Mouse (Mus musculus): ENCODE results near the gene Nmrk1. TPM values are rescaled to one million over a fixed set of nuclear protein-coding genes. Genes with fewer than 3 reads are reported as not detected.
A peak's percentile ranks its signal among the peaks of the same experiment; 100 is the strongest.

The Nmrk1 gene
- total RNA-seq, 2 experiments from 2014 or later = 4.8 TPM

DNA sequence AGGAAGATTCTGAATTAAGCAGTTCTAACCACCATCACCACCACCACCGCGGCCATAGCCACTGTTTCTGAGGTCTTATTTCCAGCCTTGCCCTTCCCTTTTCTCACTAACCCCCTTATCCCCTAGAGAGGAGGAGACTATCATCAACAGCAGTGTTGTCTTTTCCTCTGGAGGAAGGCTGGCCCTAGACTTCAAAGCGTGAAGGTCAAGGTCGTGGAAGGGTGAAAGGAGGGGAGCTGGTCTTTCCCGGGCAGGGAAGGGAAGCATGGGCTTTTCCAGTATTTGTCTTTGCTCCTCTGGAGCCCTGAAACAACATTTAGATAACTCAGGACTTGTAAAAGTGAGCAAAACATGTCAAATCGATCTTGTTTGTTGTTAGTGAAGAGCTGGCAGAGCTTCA is 22.8 kb upstream of the Nmrk1 start:
- intact Hi-C loops (cut with DNase I) = no loop called here
- DNase-seq (ENCODE audit: low spot score in 2 of 2) = no peak

DNA sequence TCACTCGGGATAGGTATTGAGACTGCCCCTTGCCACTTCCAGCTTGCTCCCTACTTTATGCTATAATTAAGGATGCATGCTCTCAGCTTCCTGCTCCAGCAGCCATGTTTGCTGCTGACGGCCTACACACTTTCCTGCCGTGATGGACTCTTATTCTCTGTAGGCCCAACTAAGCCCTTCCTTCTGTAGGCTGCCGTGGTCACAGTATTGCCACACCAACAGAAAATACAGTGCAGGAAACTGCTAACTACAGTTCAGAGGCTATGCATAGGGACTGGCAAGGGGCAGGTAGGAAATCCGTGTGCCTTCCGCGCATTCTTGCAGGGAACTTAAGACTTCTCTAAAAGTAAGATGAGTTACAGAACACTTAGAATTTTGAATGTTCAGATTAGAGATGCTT is 17.4 kb upstream of the Nmrk1 start:
- intact Hi-C loops (cut with DNase I) = no loop called here
- no peak for DNase-seq (ENCODE audit: low spot score in 2 of 2)

DNA sequence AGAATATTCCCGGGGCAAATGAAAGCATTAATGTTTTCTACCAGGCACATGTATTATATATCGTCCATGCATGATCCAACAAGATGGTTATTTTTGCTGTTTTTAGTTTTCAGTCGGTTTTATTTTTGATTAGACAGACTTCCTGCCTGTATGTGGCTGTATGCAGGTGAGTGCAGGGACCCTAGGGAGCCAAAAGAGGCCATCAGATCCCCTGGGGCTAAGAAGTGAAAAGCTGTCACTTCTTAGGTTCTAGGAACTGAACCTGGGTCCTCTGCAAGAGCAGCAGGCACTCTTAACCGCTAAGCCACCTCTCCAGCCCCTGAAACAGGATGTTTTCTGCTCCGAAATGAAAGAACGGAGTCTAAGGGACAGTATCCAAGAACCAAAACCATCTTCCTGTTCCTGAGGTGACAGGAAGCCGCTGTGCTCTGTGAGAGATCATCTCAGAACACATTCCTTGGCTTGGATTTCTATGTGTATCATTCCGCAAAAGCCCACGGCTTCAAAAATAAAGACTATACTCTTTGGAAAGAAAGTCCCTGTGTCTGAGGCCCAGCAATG is 16.0 kb upstream of the Nmrk1 start:
- DNase-seq (ENCODE audit: low spot score in 2 of 2) = no peak
- intact Hi-C loops (cut with DNase I) = no loop called here

DNA sequence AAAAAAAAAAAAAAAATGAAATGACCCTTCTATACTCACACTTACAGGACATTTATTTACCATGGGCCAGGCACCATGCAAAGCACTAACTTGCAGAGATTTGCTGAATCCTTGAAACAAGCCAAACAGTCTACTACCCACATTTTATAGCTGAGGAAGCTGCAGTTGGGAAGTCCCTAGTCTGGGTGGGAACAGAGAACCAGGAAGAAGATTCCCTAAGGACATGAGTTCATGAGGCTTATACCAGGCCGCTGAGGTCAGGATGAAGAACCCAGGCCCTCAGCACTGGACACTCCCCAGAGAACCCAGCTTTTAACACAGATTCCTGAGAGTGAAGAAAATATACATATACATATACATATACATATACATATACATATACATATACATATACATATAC is 14.2 kb upstream of the Nmrk1 start:
- intact Hi-C loops (cut with DNase I) = no loop called here
- DNase-seq (ENCODE audit: low spot score in 2 of 2) = no peak

DNA sequence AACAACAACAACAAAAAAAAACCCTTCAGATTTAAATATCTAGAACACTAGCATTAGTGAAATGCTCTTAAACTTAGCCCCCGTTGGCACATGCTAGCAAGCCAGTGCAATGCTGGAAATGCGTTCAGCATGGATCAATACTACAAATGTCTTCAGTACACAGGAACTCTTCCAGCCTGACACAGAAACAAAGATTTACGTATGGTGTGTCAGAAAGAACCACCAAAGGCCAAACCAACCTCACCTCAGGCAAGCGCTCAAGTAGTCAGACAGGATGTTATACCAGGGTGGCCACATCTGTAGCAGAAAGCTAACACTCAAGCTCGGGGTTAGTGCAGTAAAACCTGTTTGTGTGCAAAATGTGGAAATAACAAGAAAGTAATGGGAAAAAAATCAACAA is 12.7 kb upstream of the Nmrk1 start:
- no peak for DNase-seq (ENCODE audit: low spot score in 2 of 2)

DNA sequence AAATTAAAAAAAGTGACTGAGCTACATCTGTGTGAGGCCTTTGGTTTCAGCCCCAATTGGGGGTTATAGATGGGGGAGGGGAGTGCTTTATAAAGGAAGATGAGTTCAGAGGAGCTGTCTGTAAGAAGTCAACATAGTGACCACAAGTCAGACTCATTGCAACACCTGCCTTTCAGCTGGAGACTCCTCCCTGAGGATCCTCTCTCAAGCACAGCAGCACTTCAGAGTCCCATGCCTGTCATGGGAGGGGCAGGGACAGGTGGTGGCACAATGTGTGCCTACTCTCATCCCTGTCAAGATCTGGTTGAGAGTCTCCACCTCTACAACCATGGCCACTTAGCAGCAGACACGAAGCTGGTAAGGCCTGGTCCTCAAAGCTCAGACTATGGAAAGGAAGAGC is 12.1 kb upstream of the Nmrk1 start:
- intact Hi-C loops (cut with DNase I) = no loop called here
- no peak for DNase-seq (ENCODE audit: low spot score in 2 of 2)

More for the DNA sequence above, 12.7 kb upstream of the Nmrk1 start:
- intact Hi-C loops (cut with DNase I) = no loop called here

DNA sequence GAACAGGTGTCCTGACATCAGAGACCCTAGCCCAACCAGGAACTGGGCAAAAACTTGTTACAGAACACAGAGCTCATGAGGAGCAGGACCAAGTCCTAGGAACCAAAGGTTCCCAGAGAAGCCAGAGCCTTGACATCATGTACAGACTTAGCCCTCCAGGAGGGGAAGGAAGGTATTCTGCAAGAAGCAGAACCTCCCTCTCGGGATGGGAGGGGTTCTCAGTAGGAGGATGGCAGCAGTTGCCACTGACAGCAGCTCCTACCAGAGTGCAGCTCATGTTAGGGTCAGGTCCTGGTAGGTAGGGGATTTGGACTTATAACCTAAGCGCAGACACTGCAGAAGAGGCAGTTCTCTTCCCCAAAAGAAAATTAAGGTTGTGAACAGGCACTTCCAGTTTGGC is 7.9 kb upstream of the Nmrk1 start:
- intact Hi-C loops (cut with DNase I) = no loop called here
- no peak for DNase-seq (ENCODE audit: low spot score in 2 of 2)

DNA sequence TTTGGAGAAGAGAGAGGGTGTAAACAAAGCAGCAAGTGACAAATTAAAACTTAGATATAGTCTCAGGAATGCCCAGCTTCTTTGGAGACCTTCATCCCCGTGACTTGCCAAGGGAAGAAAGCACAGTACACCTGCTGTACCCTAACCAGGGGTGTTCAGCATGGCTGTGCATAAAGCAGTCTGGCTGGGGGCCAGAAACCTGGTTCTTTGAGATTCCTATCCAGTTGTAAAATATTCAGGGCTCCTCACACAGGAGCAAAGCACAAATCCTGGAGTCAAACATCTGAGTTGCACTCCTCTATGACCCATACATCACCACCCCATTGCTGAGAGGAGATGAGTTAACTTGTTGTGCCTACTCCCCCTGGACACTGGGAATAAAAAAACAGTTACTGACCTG is 2.2 kb upstream of the Nmrk1 start:
- no peak for DNase-seq (ENCODE audit: low spot score in 2 of 2)
- intact Hi-C loops (cut with DNase I) = no loop called here

DNA sequence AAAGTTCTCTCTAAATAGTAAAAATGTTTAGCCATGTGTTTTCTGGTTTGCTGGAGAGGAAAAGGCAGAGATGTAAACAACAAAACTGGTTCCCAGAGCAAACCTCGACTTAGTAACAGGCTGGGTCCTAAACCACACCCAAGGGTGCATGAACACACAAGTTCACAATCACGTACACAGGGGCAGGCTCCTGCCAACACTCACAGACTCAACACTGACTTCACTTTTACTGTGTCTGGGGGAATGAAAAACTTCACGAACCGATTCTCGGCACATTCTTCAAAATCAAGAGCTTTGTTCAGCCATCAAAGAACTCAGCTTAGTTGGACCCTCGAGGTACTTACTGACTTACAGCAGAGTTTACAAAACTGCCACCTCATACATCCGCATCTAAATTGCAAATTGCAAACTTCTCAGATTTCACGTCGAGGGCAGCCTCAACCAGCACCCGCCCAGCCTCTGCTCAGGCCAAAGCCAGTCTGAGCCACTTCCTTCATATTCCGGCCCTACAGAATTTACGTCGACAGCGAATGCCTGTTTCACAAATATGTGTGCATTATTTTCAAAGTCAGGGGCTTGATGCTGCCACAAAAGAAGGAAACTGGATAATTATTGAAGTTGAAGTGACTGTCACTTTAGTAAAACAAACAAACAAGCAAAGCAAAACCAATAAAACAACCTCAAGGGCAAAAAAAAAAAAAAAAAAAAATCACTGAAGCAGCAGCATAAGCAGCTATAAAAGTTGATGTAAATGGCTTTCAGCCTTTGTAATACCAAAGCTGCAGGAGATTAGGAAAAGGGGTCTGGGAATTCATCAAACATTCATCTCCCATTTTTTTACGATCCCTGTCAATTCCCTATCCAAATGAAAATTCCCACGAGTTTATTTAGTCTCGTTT is 1.3 kb upstream of the Nmrk1 start:
- intact Hi-C loops (cut with DNase I) = loop anchor here (2.0 to 10.0 kb wide), 2 partner anchors 40 to 84 kb away; partner anchors contain the start of genes Carnmt1 and D030056L22Rik

DNA sequence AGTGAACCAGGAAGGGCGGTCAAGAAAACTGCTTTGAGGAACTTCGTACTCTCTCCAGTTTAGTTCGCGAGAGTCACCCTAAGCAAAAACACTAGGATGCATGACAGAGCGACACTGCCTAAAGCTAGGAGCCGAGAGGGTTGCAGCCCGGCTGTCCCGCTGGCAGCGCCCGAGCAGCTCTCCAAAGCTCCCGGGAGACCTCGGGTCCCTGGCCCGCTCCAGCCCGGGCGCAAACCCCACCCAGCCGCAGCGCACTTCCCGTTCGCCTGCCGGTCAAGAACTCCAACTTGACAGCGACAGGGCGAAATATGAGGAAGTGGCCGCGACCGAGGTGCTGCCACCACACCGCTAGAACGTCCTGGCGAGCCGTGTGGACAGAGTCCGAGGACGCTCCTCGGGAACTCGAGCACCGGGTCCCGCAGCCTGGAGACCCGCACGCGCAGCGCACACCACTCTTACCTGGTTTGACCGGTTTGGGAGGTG is 548 bp upstream of the Nmrk1 start:
- intact Hi-C loops (cut with DNase I) = loop anchor here (2.0 to 10.0 kb wide), 2 partner anchors 40 to 84 kb away; partner anchors contain the start of genes Carnmt1 and D030056L22Rik
- DNase-seq (ENCODE audit: low spot score in 2 of 2) = peak; percentile 34 to 48

More for the DNA sequence above, 1.3 kb upstream of the Nmrk1 start:
- no peak for DNase-seq (ENCODE audit: low spot score in 2 of 2)

DNA sequence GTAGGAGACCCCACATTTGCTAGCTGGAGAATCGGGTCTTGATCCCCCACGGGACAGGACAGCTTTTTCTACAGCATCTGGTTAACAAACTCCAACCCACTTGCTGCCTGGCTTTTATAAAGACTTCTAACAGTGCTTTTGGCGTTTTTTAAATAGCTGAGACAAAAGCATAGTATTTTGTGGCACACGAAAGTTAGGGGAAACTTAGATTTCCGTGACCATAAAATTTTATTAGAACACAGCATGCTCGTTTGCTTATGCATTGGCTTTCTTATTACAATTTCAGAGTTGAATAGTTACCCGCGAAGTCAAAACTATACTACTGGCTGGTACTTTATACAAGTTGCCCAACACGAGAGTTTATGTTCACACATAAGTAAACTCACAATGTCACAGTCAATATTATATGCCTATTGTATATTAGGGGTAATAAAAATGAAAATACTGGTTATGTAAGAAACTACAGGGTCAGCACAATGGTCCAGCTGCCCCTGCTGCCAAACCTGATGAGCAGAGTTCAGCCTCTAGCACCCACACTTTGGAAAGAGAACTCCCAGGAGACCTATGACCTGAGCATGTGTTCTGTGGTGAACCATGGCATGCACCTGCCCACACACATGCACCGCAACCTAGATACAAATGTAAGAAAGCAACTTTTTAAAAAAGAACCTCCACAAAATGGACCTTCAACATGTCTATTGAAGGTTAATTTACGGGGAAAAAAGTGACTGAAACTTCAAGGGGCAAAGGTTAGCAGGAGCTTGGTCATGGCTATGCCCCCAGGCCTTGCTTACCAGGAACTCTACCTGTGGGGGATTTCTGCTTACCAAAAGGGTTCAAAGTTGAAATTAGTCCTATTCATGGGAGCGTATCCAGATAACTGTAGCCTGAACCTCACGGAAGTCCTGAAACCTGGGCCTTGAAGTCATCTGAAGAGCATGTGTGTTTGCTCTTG is 758 bp downstream of the Nmrk1 start:
- DNase-seq (ENCODE audit: low spot score in 2 of 2) = no peak
- intact Hi-C loops (cut with DNase I) = loop anchor here (10.0 kb wide), 1 partner anchor 82 kb away; the partner anchor contains the start of gene D030056L22Rik

DNA sequence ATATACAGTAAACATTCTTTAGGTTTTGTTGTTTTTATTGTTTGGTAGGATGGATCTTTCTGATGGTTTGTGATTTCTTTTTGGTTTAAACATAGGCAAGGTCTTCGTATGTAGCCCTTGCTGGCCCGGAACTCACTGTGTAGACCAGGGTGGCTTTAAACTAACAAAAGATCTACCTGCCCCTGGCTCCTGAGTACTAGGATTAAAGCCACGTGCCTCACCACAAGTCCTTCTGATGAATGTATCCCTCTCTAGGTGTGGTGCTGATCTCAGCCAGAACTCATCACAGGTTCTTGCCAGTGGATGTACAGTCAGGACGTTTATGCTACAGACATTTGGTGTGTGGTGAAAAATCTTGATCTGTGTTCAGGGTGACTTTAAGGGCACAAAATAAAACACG is 6.2 kb downstream of the Nmrk1 start:
- intact Hi-C loops (cut with DNase I) = loop anchor here (10.0 kb wide), 1 partner anchor 77 kb away; the partner anchor contains the start of gene D030056L22Rik
- DNase-seq (ENCODE audit: low spot score in 2 of 2) = no peak

DNA sequence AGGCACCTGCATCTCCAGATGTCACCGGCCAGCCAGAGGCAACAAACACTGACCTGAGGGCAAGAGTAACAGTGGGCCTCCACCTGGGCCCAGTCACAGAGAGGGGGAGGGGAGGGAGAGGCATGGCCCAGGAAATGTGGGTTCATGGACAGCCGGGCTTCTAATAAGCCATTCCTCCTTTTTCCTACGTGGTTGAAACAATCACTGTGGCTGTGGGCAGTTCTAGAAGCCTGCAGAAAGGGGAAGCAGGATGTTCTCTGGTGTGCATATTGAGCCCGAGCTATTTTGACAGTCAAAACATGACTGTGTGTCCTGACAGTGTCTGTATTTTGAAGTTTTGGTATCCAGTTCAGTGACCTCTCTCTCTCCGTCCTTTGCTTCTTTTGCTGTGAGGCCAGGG is 7.2 kb downstream of the Nmrk1 start:
- intact Hi-C loops (cut with DNase I) = loop anchor here (10.0 kb wide), 1 partner anchor 76 kb away; the partner anchor contains the start of gene D030056L22Rik
- DNase-seq (ENCODE audit: low spot score in 2 of 2) = no peak

DNA sequence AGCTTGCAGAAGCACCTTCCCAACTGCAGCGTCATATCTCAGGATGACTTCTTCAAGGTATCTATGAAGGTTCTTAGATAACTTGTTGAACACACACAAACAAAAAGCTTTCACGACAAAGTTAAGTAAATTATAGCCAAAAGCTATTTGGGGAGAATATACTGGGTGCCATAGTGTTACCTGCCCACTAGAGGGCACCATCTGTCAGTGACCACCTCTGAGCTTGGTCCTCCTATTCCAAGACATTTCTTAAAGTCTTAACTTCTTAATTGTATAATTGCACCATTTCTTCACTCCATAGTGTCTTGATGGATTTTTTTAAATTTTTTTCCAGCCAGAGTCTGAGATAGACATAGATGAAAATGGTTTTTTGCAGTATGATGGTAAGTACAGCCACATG is 7.8 kb downstream of the Nmrk1 start:
- no peak for DNase-seq (ENCODE audit: low spot score in 2 of 2)
- intact Hi-C loops (cut with DNase I) = loop anchor here (10.0 kb wide), 1 partner anchor 75 kb away; the partner anchor contains the start of gene D030056L22Rik

DNA sequence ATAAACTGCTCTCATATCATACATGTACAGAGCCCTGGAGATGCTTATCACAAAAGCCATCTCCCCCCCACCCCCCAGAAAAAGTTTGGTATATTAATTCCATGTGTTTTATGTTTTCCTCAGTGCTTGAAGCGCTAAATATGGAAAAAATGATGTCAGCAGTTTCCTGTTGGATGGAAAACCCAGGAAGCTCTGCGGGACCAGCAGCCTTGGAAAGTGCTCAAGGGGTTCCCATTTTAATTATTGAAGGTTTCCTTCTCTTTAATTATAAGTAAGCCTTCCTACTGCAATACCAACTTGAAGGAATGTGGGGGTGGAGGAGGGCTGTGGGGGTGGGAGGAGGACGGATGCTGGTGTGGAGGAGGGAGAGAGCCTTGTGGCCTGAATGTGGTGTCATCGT is 9.3 kb downstream of the Nmrk1 start:
- intact Hi-C loops (cut with DNase I) = no loop called here
- no peak for DNase-seq (ENCODE audit: low spot score in 2 of 2)

DNA sequence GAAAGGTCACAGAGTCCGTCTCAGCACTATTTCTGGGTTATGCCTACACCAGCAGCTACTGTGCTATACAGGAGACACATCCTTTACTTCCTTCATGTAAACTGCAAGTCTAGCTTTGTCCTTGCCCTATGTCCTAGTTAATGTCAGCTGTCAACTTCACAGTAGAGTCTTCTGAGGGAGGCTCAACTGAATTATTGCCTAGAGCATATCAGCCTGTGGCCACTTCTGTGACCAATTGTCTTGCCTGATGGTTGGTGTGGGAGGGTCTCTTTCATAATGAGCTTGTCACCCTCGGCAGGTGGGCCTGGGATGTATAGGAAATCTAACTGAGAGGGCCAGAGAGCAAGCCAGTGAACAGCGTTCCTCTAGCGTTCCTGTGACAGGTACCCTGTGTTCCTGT is 11.7 kb downstream of the Nmrk1 start:
- DNase-seq (ENCODE audit: low spot score in 2 of 2) = no peak
- intact Hi-C loops (cut with DNase I) = no loop called here

DNA sequence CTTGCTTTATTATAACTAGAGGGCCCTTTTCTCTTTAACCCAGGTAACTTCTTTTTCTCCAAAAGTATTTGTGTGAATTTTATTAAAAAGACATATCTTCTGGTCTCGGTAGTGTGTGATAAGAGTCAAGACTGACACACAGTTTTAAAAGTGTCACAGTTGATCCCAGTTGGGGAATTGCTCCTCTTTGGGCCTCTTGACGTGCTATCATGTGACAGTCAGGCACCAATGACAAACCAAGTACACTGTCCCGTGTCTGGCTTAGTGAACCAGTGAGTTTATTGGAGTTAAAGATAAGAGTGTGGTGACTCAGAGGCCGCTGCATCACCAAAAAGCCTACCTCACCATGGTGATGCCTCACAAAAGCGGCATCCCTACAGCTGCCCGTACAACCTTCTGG is 12.3 kb downstream of the Nmrk1 start:
- DNase-seq (ENCODE audit: low spot score in 2 of 2) = no peak
- intact Hi-C loops (cut with DNase I) = no loop called here

DNA sequence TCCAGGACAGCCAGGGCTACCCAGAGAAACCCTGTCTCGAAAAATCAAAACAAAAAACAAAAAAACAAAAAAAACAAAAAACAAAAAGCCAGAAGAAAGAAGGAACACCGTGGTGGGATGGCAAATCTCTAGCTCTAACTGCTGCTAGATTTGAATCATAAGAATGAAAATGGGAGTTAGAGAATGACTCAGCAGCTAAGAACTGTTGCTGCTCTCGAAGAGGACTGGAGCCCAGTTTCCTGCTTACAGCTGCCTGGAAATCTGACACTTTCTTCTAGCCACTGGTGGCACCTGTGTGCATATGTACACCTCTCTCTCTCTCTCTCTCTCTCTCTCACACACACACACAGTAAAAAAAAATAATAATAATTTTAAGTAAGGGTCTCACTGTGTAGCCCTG is 14.6 kb downstream of the Nmrk1 start:
- DNase-seq (ENCODE audit: low spot score in 2 of 2) = no peak
- intact Hi-C loops (cut with DNase I) = no loop called here

DNA sequence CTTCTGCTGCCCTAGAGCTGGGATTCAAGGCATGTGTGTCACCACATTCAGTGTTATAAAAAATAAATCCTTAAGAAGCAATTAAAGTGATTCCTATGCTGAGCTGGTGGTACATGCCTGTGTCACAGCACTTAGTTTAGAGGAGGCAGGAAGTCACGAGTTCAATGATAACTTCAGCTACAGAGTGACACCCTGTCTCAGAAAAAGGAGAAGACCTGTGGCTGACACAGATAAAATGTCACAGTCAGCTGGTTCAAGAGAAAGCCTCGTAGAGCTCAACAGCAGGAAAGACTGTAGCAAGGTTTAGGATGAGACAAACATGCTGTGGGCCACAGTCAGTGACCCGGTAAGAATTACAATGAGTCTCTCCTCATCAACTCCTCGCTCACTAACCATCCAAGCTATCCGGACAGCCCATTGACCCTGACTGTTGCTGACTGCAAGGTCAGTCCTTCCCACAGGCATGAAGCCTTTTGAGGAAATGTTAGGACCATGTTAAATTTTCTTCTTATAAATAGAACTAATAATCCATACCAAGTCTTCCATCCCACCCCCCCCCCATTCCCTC is 15.2 kb downstream of the Nmrk1 start:
- DNase-seq (ENCODE audit: low spot score in 2 of 2) = no peak
- intact Hi-C loops (cut with DNase I) = no loop called here

All from left cerebral cortex, postnatal 36 days (tissue).